Mouse (Mus musculus): ENCODE measurements around the gene Gak. TPM values are rescaled to one million over a fixed set of nuclear protein-coding genes. Genes with fewer than 3 reads are reported as not detected.
A peak's percentile ranks its signal among the peaks of the same experiment; 100 is the strongest.

Gak gene
- polyA plus RNA-seq, 1 experiment: 84.9 TPM

GRCm38 (mm10) chr5:108658611-108659010 is 29.1 kb upstream of the Gak start:
- no peak for TF ChIP-seq CTCF (IDR thresholded peaks at IDR 0.05; ENCODE audit: extremely low read depth, insufficient read depth, low read length)
- no peak for TF ChIP-seq POLR2A (IDR thresholded peaks at IDR 0.05; ENCODE audit: extremely low read depth, insufficient read depth, low read length)
- peaks cover 11% of the 10 kb centered on the region for H3K4me1 ChIP-seq (ENCODE audit: control insufficient read depth, insufficient read depth, low read length)
- H3K4me3 ChIP-seq (ENCODE audit: insufficient read depth, low read length): no peak overlapping the region; the same call in 1 of the 2 replicates
- H3K27ac ChIP-seq (ENCODE audit: insufficient read depth, low read length): no peak overlapping the region

GRCm38 (mm10) chr5:108657406-108657805 is 27.9 kb upstream of the Gak start:
- no peak overlapping the region for H3K4me3 ChIP-seq (ENCODE audit: insufficient read depth, low read length)
- TF ChIP-seq CTCF (IDR thresholded peaks at IDR 0.05; ENCODE audit: extremely low read depth, insufficient read depth, low read length): no peak
- no peak for TF ChIP-seq POLR2A (IDR thresholded peaks at IDR 0.05; ENCODE audit: extremely low read depth, insufficient read depth, low read length)
- peaks cover 11% of the 10 kb centered on the region for H3K4me1 ChIP-seq (ENCODE audit: control insufficient read depth, insufficient read depth, low read length)
- H3K27ac ChIP-seq (ENCODE audit: insufficient read depth, low read length): no peak overlapping the region

- TF ChIP-seq CTCF (IDR thresholded peaks at IDR 0.05; ENCODE audit: extremely low read depth, insufficient read depth, low read length) (no peak), POLR2A (IDR thresholded peaks at IDR 0.05; ENCODE audit: extremely low read depth, insufficient read depth, low read length) (no peak)
- Histone ChIP-seq H3K4me1 (ENCODE audit: control insufficient read depth, insufficient read depth, low read length) (peaks cover 10% of the 10 kb centered on the region), H3K27ac (ENCODE audit: insufficient read depth, low read length) (no peak overlapping the region), H3K4me3 (ENCODE audit: insufficient read depth, low read length) (no peak overlapping the region)
Measured at GRCm38 (mm10) chr5:108655891-108656650, 26.5 kb upstream of the Gak start.

GRCm38 (mm10) chr5:108655381-108655780 is 25.8 kb upstream of the Gak start:
- TF ChIP-seq POLR2A (IDR thresholded peaks at IDR 0.05; ENCODE audit: extremely low read depth, insufficient read depth, low read length): no peak
- TF ChIP-seq CTCF (IDR thresholded peaks at IDR 0.05; ENCODE audit: extremely low read depth, insufficient read depth, low read length): no peak
- H3K27ac ChIP-seq (ENCODE audit: insufficient read depth, low read length): no peak overlapping the region
- no peak overlapping the region for H3K4me3 ChIP-seq (ENCODE audit: insufficient read depth, low read length)
- H3K4me1 ChIP-seq (ENCODE audit: control insufficient read depth, insufficient read depth, low read length): peaks cover 9% of the 10 kb centered on the region

GRCm38 (mm10) chr5:108654444-108654990 is 25.0 kb upstream of the Gak start:
- Histone ChIP-seq H3K4me1 (ENCODE audit: control insufficient read depth, insufficient read depth, low read length) (peaks cover 5% of the 10 kb centered on the region; the same call in 1 of the 2 replicates), H3K4me3 (ENCODE audit: insufficient read depth, low read length) (no peak overlapping the region), H3K27ac (ENCODE audit: insufficient read depth, low read length) (no peak overlapping the region)
- TF ChIP-seq CTCF (IDR thresholded peaks at IDR 0.05; ENCODE audit: extremely low read depth, insufficient read depth, low read length) (no peak), POLR2A (IDR thresholded peaks at IDR 0.05; ENCODE audit: extremely low read depth, insufficient read depth, low read length) (no peak)

- H3K27ac ChIP-seq (ENCODE audit: insufficient read depth, low read length): no peak overlapping the region
- peaks cover 1% of the 10 kb centered on the region; the same call in 1 of the 2 replicates for H3K4me1 ChIP-seq (ENCODE audit: control insufficient read depth, insufficient read depth, low read length)
- no peak overlapping the region for H3K4me3 ChIP-seq (ENCODE audit: insufficient read depth, low read length)
- no peak for TF ChIP-seq CTCF (IDR thresholded peaks at IDR 0.05; ENCODE audit: extremely low read depth, insufficient read depth, low read length)
- no peak for TF ChIP-seq POLR2A (IDR thresholded peaks at IDR 0.05; ENCODE audit: extremely low read depth, insufficient read depth, low read length)
Measured at GRCm38 (mm10) chr5:108653341-108653740, 23.8 kb upstream of the Gak start.

- H3K27ac ChIP-seq (ENCODE audit: insufficient read depth, low read length): no peak overlapping the region
- H3K4me1 ChIP-seq (ENCODE audit: control insufficient read depth, insufficient read depth, low read length): no peaks in the 10 kb centered on the region
- H3K4me3 ChIP-seq (ENCODE audit: insufficient read depth, low read length): no peak overlapping the region
- TF ChIP-seq POLR2A (IDR thresholded peaks at IDR 0.05; ENCODE audit: extremely low read depth, insufficient read depth, low read length) (no peak), CTCF (IDR thresholded peaks at IDR 0.05; ENCODE audit: extremely low read depth, insufficient read depth, low read length) (peak; percentile 60; the same call in 1 of the 2 replicates)
Measured at GRCm38 (mm10) chr5:108651823-108652222, 22.3 kb upstream of the Gak start.

- Histone ChIP-seq H3K4me3 (ENCODE audit: insufficient read depth, low read length) (no peak overlapping the region), H3K27ac (ENCODE audit: insufficient read depth, low read length) (no peak overlapping the region), H3K4me1 (ENCODE audit: control insufficient read depth, insufficient read depth, low read length) (0 out of 2 replicates have a peak, but pooled peaks cover under 1% of the 10 kb centered on the region)
- TF ChIP-seq POLR2A (IDR thresholded peaks at IDR 0.05; ENCODE audit: extremely low read depth, insufficient read depth, low read length) (no peak), CTCF (IDR thresholded peaks at IDR 0.05; ENCODE audit: extremely low read depth, insufficient read depth, low read length) (no peak)
Measured at GRCm38 (mm10) chr5:108651136-108651720, 21.7 kb upstream of the Gak start.

- H3K27ac ChIP-seq (ENCODE audit: insufficient read depth, low read length): no peak overlapping the region
- TF ChIP-seq POLR2A (IDR thresholded peaks at IDR 0.05; ENCODE audit: extremely low read depth, insufficient read depth, low read length) (no peak), CTCF (IDR thresholded peaks at IDR 0.05; ENCODE audit: extremely low read depth, insufficient read depth, low read length) (no peak)
- peaks cover 5% of the 10 kb centered on the region; the same call in 1 of the 2 replicates for H3K4me1 ChIP-seq (ENCODE audit: control insufficient read depth, insufficient read depth, low read length)
- H3K4me3 ChIP-seq (ENCODE audit: insufficient read depth, low read length): no peak overlapping the region
Measured at GRCm38 (mm10) chr5:108650341-108650740, 20.8 kb upstream of the Gak start.
